Mouse (Mus musculus) spleen, embryonic (tissue): ENCODE measurements around the gene Mup21.
"Not testable (repeated sequence)": the region's sequence is repeated elsewhere in the genome, so short reads cannot be mapped to it uniquely, and the experiment has no call there.

ENCODE experiments used
- CTCF ChIA-PET: fragments of 350-600 bp; sonication (Branson Sonifier 250); formaldehyde crosslinking; loops from one replicate; lab custom pipeline; 2022; lab: Charles Lee

Mup21 gene

DNA sequence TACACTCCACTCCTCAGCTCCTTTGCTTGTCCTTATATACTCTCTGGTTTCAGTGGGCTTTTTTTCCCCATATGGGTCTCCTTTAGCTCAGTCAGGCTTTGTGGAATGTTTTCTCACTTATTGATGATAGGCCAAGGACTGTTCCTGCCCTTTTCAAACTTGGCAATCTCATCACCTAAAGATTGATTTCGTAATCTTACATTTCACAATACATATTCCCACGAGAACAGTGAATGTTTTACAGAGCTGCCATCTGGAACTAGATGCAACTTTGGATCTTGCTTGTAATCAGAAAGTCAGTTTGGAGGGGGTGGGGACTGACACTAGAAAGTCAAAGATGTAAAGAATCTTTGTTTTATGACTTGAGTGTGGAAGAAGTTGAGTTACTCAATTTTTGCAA, at the start of gene Mup21:
Gene Mup21 (minus strand): TSS at position 53 of the 400 bp plus-strand sequence.
- CTCF ChIA-PET: no interaction called here

DNA sequence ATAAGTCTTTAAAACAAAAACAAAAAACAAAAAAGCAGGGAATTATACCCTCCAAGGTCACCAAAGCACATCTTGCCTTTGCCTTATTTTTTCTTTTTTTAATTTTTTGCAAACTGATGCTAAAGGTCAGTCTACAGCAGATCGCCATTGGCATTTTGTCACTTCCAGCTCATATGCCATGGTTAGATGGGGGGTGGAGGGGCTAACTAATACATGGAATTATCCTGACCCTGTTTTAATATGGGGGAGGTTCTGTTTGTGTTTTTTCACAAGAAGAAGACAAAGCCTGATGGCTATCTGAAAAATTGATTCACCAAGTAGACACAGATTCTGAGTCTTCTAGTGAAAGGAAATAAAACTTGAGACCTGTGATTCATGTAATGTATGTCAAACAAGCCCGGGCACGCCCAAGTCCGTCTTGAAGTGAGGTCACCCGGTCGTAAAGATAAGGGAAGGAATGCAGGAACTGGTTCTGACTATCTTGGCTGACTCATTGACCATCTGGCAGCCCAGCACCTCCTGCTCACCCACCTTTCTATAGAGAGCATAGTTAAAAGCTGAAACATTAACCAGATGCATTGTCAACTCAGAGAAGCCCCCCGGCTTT, 49.4 kb upstream of the Mup21 start:
- CTCF ChIA-PET: no interaction called here

DNA sequence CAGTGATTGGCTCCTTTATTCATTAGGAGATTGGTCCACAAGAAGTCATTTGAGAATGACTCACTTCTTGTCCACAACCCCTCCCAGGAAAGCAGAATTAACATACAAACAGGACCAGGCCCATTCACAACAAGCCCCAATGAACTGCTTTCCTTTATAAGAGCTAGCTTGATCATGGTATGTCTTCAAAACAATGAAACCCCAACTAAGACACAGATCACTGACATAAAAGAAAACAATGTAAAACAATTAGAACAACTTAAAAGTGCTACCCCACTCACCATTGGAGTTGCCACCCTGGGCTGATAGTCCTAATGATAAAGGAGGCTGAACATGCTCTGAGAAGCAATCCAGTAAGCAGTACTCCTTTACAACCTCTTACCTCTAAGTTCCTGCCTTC, 38.1 kb upstream of the Mup21 start:
- CTCF ChIA-PET: no interaction called here

DNA sequence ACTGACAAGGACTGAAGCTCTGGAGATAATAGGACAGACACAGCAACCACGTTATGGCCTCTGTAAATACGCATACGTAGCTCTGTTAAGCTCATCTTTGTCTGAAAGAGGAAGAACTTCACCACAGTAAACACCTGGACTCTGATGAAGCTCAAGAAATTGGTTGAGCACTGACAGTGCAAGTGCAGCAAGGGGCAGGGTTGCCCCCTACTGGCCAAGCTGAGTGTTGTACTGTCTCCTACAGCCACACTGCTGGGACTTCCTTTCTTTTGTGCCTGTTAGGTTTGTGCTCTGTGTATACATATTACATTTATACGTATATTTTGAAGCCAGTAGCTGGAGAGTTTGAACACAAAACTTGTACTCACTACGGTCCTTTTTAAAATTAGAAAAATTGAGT, 26.6 kb upstream of the Mup21 start:
- CTCF ChIA-PET: no interaction called here

DNA sequence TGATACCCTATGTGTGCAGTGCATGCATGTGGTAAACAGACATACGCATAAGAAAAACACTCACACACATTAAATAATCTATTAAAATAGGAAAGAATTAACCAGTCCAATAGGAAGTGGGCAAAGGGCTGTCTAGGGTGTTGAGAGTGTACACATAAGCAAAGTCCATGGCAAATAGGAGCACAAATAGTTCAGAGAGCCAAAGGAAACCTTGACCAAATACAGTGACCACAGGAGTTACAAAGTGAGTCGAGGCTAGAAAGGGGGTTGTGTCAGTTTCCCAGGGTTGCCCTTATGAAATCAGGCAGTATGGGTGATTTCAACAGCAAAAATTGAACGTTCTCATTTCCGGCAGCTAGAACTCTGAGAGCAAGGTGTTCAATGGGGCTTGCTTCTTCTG, 23.8 kb upstream of the Mup21 start:
- CTCF ChIA-PET: no interaction called here

DNA sequence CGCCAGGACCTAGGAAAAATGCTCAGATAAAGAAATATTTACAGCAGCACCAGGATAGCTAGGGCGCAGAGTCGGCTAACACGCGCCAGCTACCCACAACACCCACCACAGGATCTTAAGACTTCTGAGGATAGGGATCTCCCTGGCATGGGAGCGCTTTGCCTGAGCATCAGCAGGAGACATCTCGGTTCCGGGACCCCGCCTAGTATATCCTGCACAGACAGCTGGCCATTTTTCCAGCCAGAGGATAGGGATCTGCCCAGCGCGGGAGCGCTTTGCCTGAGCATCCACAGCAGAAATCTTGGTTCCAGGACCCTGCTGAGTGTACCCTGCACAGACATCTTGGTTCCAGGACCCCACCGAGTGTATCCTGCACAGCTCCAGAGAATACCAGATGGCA, 17.0 kb upstream of the Mup21 start:
- CTCF ChIA-PET: not testable (repeated sequence)

DNA sequence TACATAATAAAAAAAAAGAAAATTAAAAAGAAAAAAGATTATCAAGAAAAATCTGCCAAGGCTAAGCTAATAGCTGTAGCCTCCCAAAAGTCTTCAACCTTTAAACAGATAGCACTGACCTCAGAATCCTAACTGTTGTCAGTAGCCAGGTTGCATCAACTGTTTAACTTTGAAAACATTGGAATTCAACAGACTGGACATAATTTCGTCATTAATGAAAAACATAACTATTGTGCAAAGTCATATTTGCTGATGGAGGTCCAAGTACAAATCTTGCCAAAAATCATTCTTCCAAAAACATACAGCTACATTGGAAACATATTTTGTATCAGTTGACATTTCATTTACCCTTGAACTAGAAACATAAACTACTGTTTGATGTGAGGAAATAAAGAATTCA, 7.7 kb upstream of the Mup21 start:
- CTCF ChIA-PET: no interaction called here

DNA sequence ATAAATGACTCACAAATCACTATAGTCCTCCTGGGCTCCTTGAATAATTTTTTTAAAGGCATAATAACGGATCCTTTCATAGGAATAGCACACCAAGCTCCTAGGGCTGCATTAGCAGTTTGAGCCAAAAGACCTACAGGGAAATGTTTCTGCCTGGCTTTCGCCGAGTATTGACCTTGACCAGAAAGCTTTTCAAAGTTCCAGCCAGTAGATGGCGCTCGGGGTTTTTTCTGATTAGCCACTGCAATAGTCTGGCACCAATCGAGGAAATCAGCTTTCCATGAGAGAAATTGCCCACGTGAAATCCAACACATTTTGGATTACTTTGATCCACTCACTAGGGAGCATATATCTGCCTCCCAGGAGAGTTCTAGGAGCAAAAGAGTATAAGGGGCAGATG, 17.0 kb downstream of the Mup21 start:
- CTCF ChIA-PET: no interaction called here

DNA sequence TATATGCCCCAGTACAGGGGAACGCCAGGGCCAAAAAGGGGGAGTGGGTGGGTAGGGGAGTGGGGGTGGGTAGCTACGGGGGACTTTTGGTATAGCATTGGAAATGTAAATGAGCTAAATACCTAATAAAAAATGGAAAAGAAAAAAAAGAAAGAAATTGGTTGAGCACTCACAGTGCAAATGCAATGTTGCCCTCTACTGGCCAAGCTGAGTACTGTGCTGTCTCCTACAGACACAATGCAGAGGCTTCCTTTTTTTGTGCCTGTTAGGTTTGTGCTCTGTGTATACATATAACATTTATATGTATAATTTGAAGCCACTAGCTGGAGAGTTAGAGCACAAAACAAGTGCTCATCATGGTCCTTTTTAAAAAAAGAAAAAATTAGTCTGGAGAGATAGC, 47.3 kb downstream of the Mup21 start:
- CTCF ChIA-PET: not testable (repeated sequence)
